23 mouse cellular contexts compared by ENCODE assay signal in the genomic region with DNA sequence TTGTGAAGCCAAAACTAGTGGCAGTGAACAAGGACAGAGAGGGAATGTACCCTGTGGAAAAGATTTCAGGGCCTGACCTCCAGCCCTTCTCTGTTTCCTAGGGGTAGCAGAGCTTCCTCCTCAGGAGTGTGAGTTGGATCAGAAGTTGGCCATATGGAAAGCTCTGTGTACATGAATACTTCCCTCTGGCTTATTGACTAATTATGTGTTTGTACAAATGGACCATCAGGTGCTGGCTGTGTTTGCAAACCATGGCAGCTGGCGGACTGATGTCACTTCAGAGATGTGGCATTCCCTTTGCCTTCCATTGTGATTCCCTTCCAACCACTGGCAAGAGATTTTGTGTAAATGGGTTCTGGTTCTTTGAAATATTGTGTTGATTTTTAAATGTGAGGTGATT. TPM values are rescaled to one million over a fixed set of nuclear protein-coding genes. Genes with fewer than 3 reads are reported as not detected.
A peak's percentile ranks its signal among the peaks of the same experiment; 100 is the strongest.
DNase-seq lines count a peak whose midpoint lies in the region; ATAC-seq and TF ChIP-seq lines count a peak whose summit lies in the region.
"Had no signal": no experiment of that assay in that cellular context is flagged by ENCODE, and none has a peak within 500 bp of the region (broad histone marks: within the 10 kb centered on the region; RNA-seq: fewer than 3 reads in every experiment).

No protein-coding gene starts in this region.

- no peaks in the 10 kb centered on the region for H3K36me3 ChIP-seq in forebrain, postnatal 0 days (ENCODE audit: insufficient read depth)
- H3K36me3 ChIP-seq in forebrain, embryonic 10.5 days (replicated peaks): no peaks in the 10 kb centered on the region
- no peaks in the 10 kb centered on the region for H3K36me3 ChIP-seq in lung, embryonic 15.5 days
- H3K36me3 ChIP-seq: embryonic facial prominence, embryonic 10.5 days; heart, embryonic 10.5 days; hindbrain, embryonic 13.5 days had no signal

- no peaks in the 10 kb centered on the region for H3K27me3 ChIP-seq in forebrain, postnatal 0 days (ENCODE audit: insufficient read depth, low read length)
- peaks cover 20% of the 10 kb centered on the region for H3K27me3 ChIP-seq in forebrain, embryonic 10.5 days (ENCODE audit: poor library complexity, severe bottlenecking)
- no peaks in the 10 kb centered on the region for H3K27me3 ChIP-seq in lung, embryonic 15.5 days

- H3K4me3 ChIP-seq in forebrain, postnatal 0 days (ENCODE audit: low read depth, low read length): no peak overlapping the region
- no peak overlapping the region for H3K4me3 ChIP-seq in forebrain, embryonic 10.5 days
- H3K4me3 ChIP-seq in lung, embryonic 15.5 days: no peak overlapping the region
- H3K4me3 ChIP-seq: embryonic facial prominence, embryonic 10.5 days; heart, embryonic 10.5 days; hindbrain, embryonic 13.5 days had no signal

- no peak overlapping the region for H3K4me2 ChIP-seq in forebrain, postnatal 0 days (ENCODE audit: low read depth)
- no peak overlapping the region for H3K4me2 ChIP-seq in lung, embryonic 15.5 days
- H3K4me2 ChIP-seq: hindbrain, embryonic 13.5 days had no signal

- H3K27ac ChIP-seq in forebrain, postnatal 0 days (ENCODE audit: low read depth, low read length): no peak overlapping the region
- H3K27ac ChIP-seq in forebrain, embryonic 10.5 days: no peak overlapping the region
- H3K27ac ChIP-seq in lung, embryonic 15.5 days: no peak overlapping the region
- H3K27ac ChIP-seq: embryonic facial prominence, embryonic 10.5 days; heart, embryonic 10.5 days; hindbrain, embryonic 13.5 days; hindbrain, postnatal 0 days had no signal

- no peak for TF ChIP-seq CTCF in forebrain, postnatal 0 days (IDR thresholded peaks at IDR 0.05; ENCODE audit: low read depth)

- 85% methylated on average over 1 of the region's 1 CpGs for WGBS in forebrain, postnatal 0 days
- 79% methylated on average over 1 of the region's 1 CpGs for WGBS in forebrain, embryonic 10.5 days
- 36% methylated on average over 1 of the region's 1 CpGs for WGBS in lung, embryonic 15.5 days

- DNase-seq in forebrain, postnatal 0 days: peak; percentile 10
- DNase-seq in forebrain, embryonic 10.5 days (ENCODE audit: extremely low spot score, low spot score): no peak
- no peak for DNase-seq in lung, postnatal 36 days
- peak; percentile 45 for DNase-seq in lung, postnatal 10 days
- peak; percentile 22 to 63 for DNase-seq in lung, postnatal 4 days
- no peak for DNase-seq in c-Kit-positive CD71-positive TER-119-positive erythroid progenitor cells, embryonic 14.5 days (ENCODE audit: low spot score)
- DNase-seq: adrenal gland, postnatal 25 days; cerebellum, adult 11 months; cerebellum, adult 8-10 months; cerebellum, postnatal 25 days; gastrocnemius, postnatal 10 days; heart, adult 18-20 months; heart, postnatal 10 days; heart, postnatal 4 days had no signal

- H3K4me1 ChIP-seq in forebrain, postnatal 0 days (ENCODE audit: insufficient read depth): 0 out of 2 replicates have a peak, but pooled peaks cover 2% of the 10 kb centered on the region
- H3K4me1 ChIP-seq in forebrain, embryonic 10.5 days: peaks cover 10% of the 10 kb centered on the region
- H3K4me1 ChIP-seq in lung, embryonic 15.5 days: peaks cover 45% of the 10 kb centered on the region

- no peak overlapping the region for H3K9ac ChIP-seq in forebrain, postnatal 0 days
- no peak overlapping the region for H3K9ac ChIP-seq in lung, embryonic 15.5 days
- H3K9ac ChIP-seq: hindbrain, embryonic 13.5 days had no signal

- no peak; the same call in 1 of the 2 replicates for ATAC-seq in forebrain, postnatal 0 days
- ATAC-seq in lung, embryonic 15.5 days (ENCODE audit: borderline replicate concordance, extremely low read depth, low FRiP score, low TSS enrichment): peak; percentile 44; the same call in 1 of the 2 replicates
- ATAC-seq: hindbrain, postnatal 0 days had no signal

- H3K9me3 ChIP-seq in forebrain, postnatal 0 days (ENCODE audit: low read length): no peaks in the 10 kb centered on the region
- H3K9me3 ChIP-seq in forebrain, embryonic 10.5 days: peaks cover 4% of the 10 kb centered on the region; the same call in 1 of the 2 replicates
- H3K9me3 ChIP-seq in lung, embryonic 15.5 days: no peaks in the 10 kb centered on the region; the same call in 1 of the 2 replicates
- H3K9me3 ChIP-seq: embryonic facial prominence, embryonic 10.5 days; heart, embryonic 10.5 days; hindbrain, embryonic 13.5 days had no signal

RNA-seq across cellular contexts. Expression of gene Smad9, which starts 5.9 kb away (rescaled TPM):
- total RNA-seq in forebrain, postnatal 0 days (2014; rRNA removed): 1.6 and 2.7 TPM in 2 replicates
- polyA plus RNA-seq in forebrain, postnatal 0 days (2015; fragmentation: Nextera tagmentation; extraction: Ambion mirVana): 0.21 and 0.35 TPM in 2 replicates
- 0.09 TPM in 2 replicates for polyA plus RNA-seq in forebrain, embryonic 10.5 days (2016; fragmentation: Nextera tagmentation; extraction: Ambion mirVana)
- polyA plus RNA-seq in lung, embryonic 15.5 days (2015; fragmentation: Nextera tagmentation; extraction: Ambion mirVana): 1.6 and 2.0 TPM in 2 replicates

RNA-seq across cellular contexts. Expression of gene Alg5, which starts 25.9 kb away (rescaled TPM):
- total RNA-seq in forebrain, postnatal 0 days (2014; rRNA removed): 24.8 and 26.1 TPM in 2 replicates
- polyA plus RNA-seq in forebrain, postnatal 0 days (2015; fragmentation: Nextera tagmentation; extraction: Ambion mirVana): 74.7 and 83.5 TPM in 2 replicates
- 40.8 and 42.6 TPM in 2 replicates for polyA plus RNA-seq in forebrain, embryonic 10.5 days (2016; fragmentation: Nextera tagmentation; extraction: Ambion mirVana)
- polyA plus RNA-seq in lung, embryonic 15.5 days (2015; fragmentation: Nextera tagmentation; extraction: Ambion mirVana): 53.3 and 54.2 TPM in 2 replicates

RNA-seq across cellular contexts. Expression of gene Exosc8, which starts 26.1 kb away (rescaled TPM):
- 39.8 and 56.4 TPM in 2 replicates for total RNA-seq in forebrain, postnatal 0 days (2014; rRNA removed)
- polyA plus RNA-seq in forebrain, postnatal 0 days (2015; fragmentation: Nextera tagmentation; extraction: Ambion mirVana): 72.6 and 80.7 TPM in 2 replicates
- 196 and 206 TPM in 2 replicates for polyA plus RNA-seq in forebrain, embryonic 10.5 days (2016; fragmentation: Nextera tagmentation; extraction: Ambion mirVana)
- 138 and 140 TPM in 2 replicates for polyA plus RNA-seq in lung, embryonic 15.5 days (2015; fragmentation: Nextera tagmentation; extraction: Ambion mirVana)

RNA-seq across cellular contexts. Expression of gene Rfxap, which starts 46.3 kb away (rescaled TPM):
- 49.7 and 52.3 TPM in 2 replicates for total RNA-seq in forebrain, postnatal 0 days (2014; rRNA removed)
- polyA plus RNA-seq in forebrain, postnatal 0 days (2015; fragmentation: Nextera tagmentation; extraction: Ambion mirVana): 44.1 and 52.3 TPM in 2 replicates
- 35.9 and 38.9 TPM in 2 replicates for polyA plus RNA-seq in forebrain, embryonic 10.5 days (2016; fragmentation: Nextera tagmentation; extraction: Ambion mirVana)
- polyA plus RNA-seq in lung, embryonic 15.5 days (2015; fragmentation: Nextera tagmentation; extraction: Ambion mirVana): 31.3 and 32.8 TPM in 2 replicates

RNA-seq across cellular contexts. Expression of gene Gm21958, which starts 47.1 kb away (rescaled TPM):
- total RNA-seq in forebrain, postnatal 0 days (2014; rRNA removed): not detected in 2 replicates
- 0.25 and 0.31 TPM in 2 replicates for polyA plus RNA-seq in forebrain, postnatal 0 days (2015; fragmentation: Nextera tagmentation; extraction: Ambion mirVana)
- polyA plus RNA-seq in forebrain, embryonic 10.5 days (2016; fragmentation: Nextera tagmentation; extraction: Ambion mirVana): 0.47 TPM in 1 of 2 replicates, not detected in the other
- 0.65 and 0.70 TPM in 2 replicates for polyA plus RNA-seq in lung, embryonic 15.5 days (2015; fragmentation: Nextera tagmentation; extraction: Ambion mirVana)
- total RNA-seq: adrenal gland, adult 2 months; adrenal gland, postnatal 25 days; ES-E14; gastrocnemius, postnatal 10 days; gastrocnemius, postnatal 4 days; heart, adult 18-20 months; heart, postnatal 10 days; heart, postnatal 4 days; hindbrain, postnatal 0 days had no signal
- polyA plus RNA-seq: adrenal gland, adult 2 months; cortical plate, adult 2 months; embryonic facial prominence, embryonic 10.5 days; heart, embryonic 10.5 days; hindbrain, postnatal 0 days had no signal

Comparison
In these comparisons a context has a peak if more than half of its experiments do, and no peak if none do; other contexts are left out.
1. DNase-seq: peak in forebrain, postnatal 0 days (single experiment), lung, postnatal 10 days (single experiment) and lung, postnatal 4 days (2 of 2); none in forebrain, embryonic 10.5 days (single experiment), lung, postnatal 36 days (single experiment) and c-Kit-positive CD71-positive TER-119-positive erythroid progenitor cells, embryonic 14.5 days (single experiment).